Mouse (Mus musculus) ES-E14 (cell line): Measurements from ENCODE around the gene Usp47. TPM values are rescaled to one million over a fixed set of nuclear protein-coding genes. Genes with fewer than 3 reads are reported as not detected.
A peak's percentile ranks its signal among the peaks of the same experiment; 100 is the strongest.

ENCODE experiments used
- DNase-seq: peaks from one replicate; pipeline ENCODE4 v3.0.0-alpha.2; 2013; ENCODE audit warnings: low read depth, low spot score
- H3K27ac ChIP-seq: 2 replicates; pipeline ENCODE4 v1.5.1; 2012; ENCODE audit warnings: low read depth, mild to moderate bottlenecking, low read length, moderate library complexity, mixed read lengths; ENCODE audit not compliant: poor library complexity, insufficient read depth, severe bottlenecking
- H3K36me3 ChIP-seq: 2 replicates; pipeline ENCODE4 v1.6.1; 2012; ENCODE audit warnings: mild to moderate bottlenecking, low read length, moderate library complexity, mixed read lengths; ENCODE audit not compliant: control insufficient read depth, poor library complexity, insufficient read depth, severe bottlenecking
- H3K4me1 ChIP-seq, 2 experiments: fragments of 150-350 bp in 1 of 2; sonication (generic) in 1 of 2; 2 replicates each; pipeline ENCODE4 v1.6.1; 2012; ENCODE audit warnings: low read length in 2 of 2, mild to moderate bottlenecking in 1 of 2, mixed read lengths in 1 of 2; ENCODE audit not compliant: control insufficient read depth in 2 of 2, insufficient read depth in 2 of 2, poor library complexity in 1 of 2
- H3K4me3 ChIP-seq, 2 experiments: fragments of 150-350 bp in 1 of 2; sonication (generic) in 1 of 2; 2 replicates each; pipeline ENCODE4 v1.5.1; 2012; ENCODE audit warnings: low read length in 2 of 2, low read depth in 1 of 2, mild to moderate bottlenecking in 1 of 2, mixed read lengths in 1 of 2; ENCODE audit not compliant: insufficient read depth in 1 of 2, poor library complexity in 1 of 2, severe bottlenecking in 1 of 2
- H3K9ac ChIP-seq: 2 replicates; pipeline ENCODE4 v1.6.1; 2012; ENCODE audit warnings: low read depth, mild to moderate bottlenecking, low read length, mixed read lengths; ENCODE audit not compliant: poor library complexity, insufficient read depth, severe bottlenecking
- H3K9me3 ChIP-seq: fragments of 150-350 bp; sonication (generic); 2 replicates; pipeline ENCODE4 v1.6.1; 2012; ENCODE audit warnings: low read depth, mild to moderate bottlenecking, low read length; ENCODE audit not compliant: control insufficient read depth, insufficient read depth
- CHD2 ChIP-seq: IDR thresholded peaks from 2 replicates; pipeline ENCODE4 v1.6.1; 2014; ENCODE audit warnings: mild to moderate bottlenecking, low read depth, low read length, inconsistent platforms
- HCFC1 ChIP-seq: IDR thresholded peaks from 2 replicates; pipeline ENCODE4 v1.6.1; 2012; ENCODE audit warnings: low read length, inconsistent platforms, borderline replicate concordance; ENCODE audit not compliant: insufficient read depth
- MAFK ChIP-seq: IDR thresholded peaks from 2 replicates; pipeline ENCODE4 v1.6.1; 2014; ENCODE audit warnings: mild to moderate bottlenecking, low read depth, low read length, inconsistent platforms; ENCODE audit not compliant: insufficient read depth
- ZC3H11A ChIP-seq: IDR thresholded peaks from 2 replicates; pipeline ENCODE4 v1.6.1; 2012; ENCODE audit warnings: low read depth, mild to moderate bottlenecking, inconsistent platforms, low read length, borderline replicate concordance
- ZNF384 ChIP-seq: IDR thresholded peaks from 2 replicates; pipeline ENCODE4 v1.6.1; 2012; ENCODE audit warnings: low read depth, low read length, inconsistent platforms
- in situ Hi-C, 2 experiments: fragments of 600-800 bp; cut with MboI; formaldehyde crosslinking; loops; one replicate each; pipeline ENCODE4 v1.15.1; 2025; ENCODE audit warnings: low sequenced_read_pairs in 2 of 2, inconsistent platforms in 1 of 2; ENCODE audit not compliant: unreplicated experiment in 2 of 2
- total RNA-seq: library from RNA; depleted of rRNA; stranded (reverse); fragments of 300-350 nt; gene quantifications from 2 replicates; pipeline ENCODE4 v1.2.3, GENCODE M21; 2012

The Usp47 gene
- total RNA-seq, 1 experiment: 45.6 TPM

DNA sequence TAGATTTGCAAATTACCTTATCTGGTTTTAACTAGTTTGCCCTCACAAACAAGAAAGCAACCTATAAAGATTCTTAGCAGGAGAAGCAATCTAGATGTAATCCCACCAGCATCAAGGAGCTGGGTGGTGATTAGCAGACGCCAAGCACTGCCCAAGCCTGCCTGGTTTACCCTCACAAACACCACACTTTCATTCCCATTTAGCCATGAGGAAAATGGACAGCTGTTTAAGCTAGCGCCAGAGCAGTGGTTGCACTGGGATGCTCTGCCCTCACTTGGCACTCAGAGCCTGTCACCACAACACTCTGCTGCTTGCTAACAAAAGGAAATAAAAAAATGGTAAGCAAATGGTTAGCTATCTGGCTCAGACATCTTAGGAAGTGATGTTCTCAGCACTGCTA, 9.2 kb upstream of the Usp47 start:
- Histone ChIP-seq H3K4me1 (no peaks in the 10 kb centered on the region), H3K9ac (no peak overlapping the region), H3K36me3 (no peaks in the 10 kb centered on the region), H3K27ac (no peak overlapping the region), H3K4me3 (no peak overlapping the region), H3K9me3 (no peaks in the 10 kb centered on the region)
- DNase-seq: no peak
- no peak for TF ChIP-seq MAFK
- TF ChIP-seq ZNF384: no peak
- no peak for TF ChIP-seq ZC3H11A
- no peak for TF ChIP-seq HCFC1
- TF ChIP-seq CHD2: no peak
- in situ Hi-C loops: no loop called here

GRCm38 (mm10) chr7:112022506-112023149, 676 bp upstream of the Usp47 start:
- Histone ChIP-seq H3K36me3 (no peaks in the 10 kb centered on the region), H3K4me1 (no peaks in the 10 kb centered on the region; a peak in 1 of 4 replicates), H3K9ac (peak overlapping the region; percentile 84), H3K9me3 (no peaks in the 10 kb centered on the region), H3K4me3 (peak overlapping the region; percentile 73 to 77), H3K27ac (no peak overlapping the region)
- no peak for TF ChIP-seq MAFK
- no peak for TF ChIP-seq CHD2
- no peak for TF ChIP-seq ZNF384
- TF ChIP-seq ZC3H11A: no peak
- no peak for TF ChIP-seq HCFC1
- no peak for DNase-seq
- in situ Hi-C loops: no loop called here

- Histone ChIP-seq H3K27ac (no peak overlapping the region), H3K4me3 (peak overlapping the region; percentile 73 to 77), H3K36me3 (no peaks in the 10 kb centered on the region), H3K9ac (peak overlapping the region; percentile 96), H3K4me1 (no peaks in the 10 kb centered on the region; a peak in 1 of 4 replicates), H3K9me3 (no peaks in the 10 kb centered on the region)
- in situ Hi-C loops: no loop called here
- DNase-seq: no peak
- TF ChIP-seq ZNF384: no peak
- TF ChIP-seq MAFK: no peak
- no peak for TF ChIP-seq HCFC1
- TF ChIP-seq CHD2: no peak
- no peak for TF ChIP-seq ZC3H11A
Observed at GRCm38 (mm10) chr7:112023601-112024445, 519 bp downstream of the Usp47 start.

GRCm38 (mm10) chr7:112024446-112024730, 1.1 kb downstream of the Usp47 start:
- Histone ChIP-seq H3K4me1 (no peaks in the 10 kb centered on the region; a peak in 1 of 4 replicates), H3K9me3 (no peaks in the 10 kb centered on the region), H3K4me3 (peak overlapping the region; percentile 73 to 77; a peak in 3 of 4 replicates), H3K36me3 (no peaks in the 10 kb centered on the region), H3K9ac (peak overlapping the region; percentile 37; the same call in 1 of the 2 replicates), H3K27ac (no peak overlapping the region)
- TF ChIP-seq CHD2 (no peak), ZC3H11A (no peak), MAFK (no peak), ZNF384 (no peak), HCFC1 (no peak)
- no peak for DNase-seq
- in situ Hi-C loops: no loop called here
